Mouse (Mus musculus): ENCODE results near the gene Rbbp8nl.

DNA sequence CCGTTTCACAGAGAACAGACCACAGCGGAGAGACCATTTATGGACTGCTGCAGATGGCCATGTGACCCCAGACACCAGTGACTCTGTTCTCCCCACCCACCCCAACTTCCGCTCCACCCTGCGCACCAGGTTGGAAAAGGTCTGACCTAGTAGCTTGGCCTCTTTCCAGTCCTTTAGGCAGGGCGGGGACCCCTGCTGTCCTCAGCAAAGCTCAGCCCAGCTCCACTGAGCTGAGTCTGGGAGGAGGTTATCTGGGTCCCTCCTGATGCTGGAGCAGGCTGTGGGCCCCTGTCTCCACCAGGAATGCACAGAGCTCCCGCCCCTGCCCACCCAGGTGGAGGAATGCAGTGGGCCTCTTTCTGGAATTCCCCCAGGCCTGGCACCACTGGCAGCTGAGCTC, 54.7 kb downstream of the Rbbp8nl start:
- no peak for TF ChIP-seq POLR2A (IDR thresholded peaks at IDR 0.05; ENCODE audit: insufficient read depth, low read depth, low read length)
- TF ChIP-seq CTCF (IDR thresholded peaks at IDR 0.05), result no peak
- no peak for TF ChIP-seq EP300 (IDR thresholded peaks at IDR 0.05; ENCODE audit: insufficient read depth, low read depth, low read length)
